Mouse (Mus musculus) brain, embryonic 14.5 days (tissue): ENCODE data around the gene Gad1. TPM values are rescaled to one million over a fixed set of nuclear protein-coding genes. Genes with fewer than 3 reads are reported as not detected.

Experiments used
- DNase-seq: peaks from one replicate; pipeline ENCODE4 v3.0.0-alpha.2; 2011; ENCODE audit warnings: low read depth
- CTCF ChIP-seq: fragments of 200-500 bp; IDR thresholded peaks from 2 replicates; pipeline ENCODE4 v1.5.1; 2012; ENCODE audit warnings: inconsistent platforms, mild to moderate bottlenecking, moderate library complexity, borderline replicate concordance; ENCODE audit not compliant: insufficient read depth, insufficient read length; ENCODE audit errors: extremely low read depth
- POLR2A ChIP-seq: fragments of 200-500 bp; IDR thresholded peaks from 2 replicates; pipeline ENCODE4 v1.6.1; 2012; ENCODE audit warnings: mild to moderate bottlenecking, inconsistent platforms, borderline replicate concordance; ENCODE audit not compliant: poor library complexity, insufficient read depth, insufficient read length, severe bottlenecking; ENCODE audit errors: extremely low read depth
- polyA plus RNA-seq: library from polyadenylated mRNA; depleted of rRNA; stranded (reverse); fragments of >200 nt; gene quantifications from 2 replicates; pipeline ENCODE4 v1.2.3, GENCODE M21; 2012; rRNA removed

Gene Gad1
- polyA plus RNA-seq: 140 and 158 TPM in 2 replicates

- TF ChIP-seq CTCF (no peak), POLR2A (no peak)
- no peak for DNase-seq
Observed at GRCm38 (mm10) chr2:70552772-70553171, at the start of gene Gad1. TSS of gene Gad1 (plus strand) at chr2:70553072.

- no peak for DNase-seq
- no peak for TF ChIP-seq CTCF
- no peak for TF ChIP-seq POLR2A
Observed at GRCm38 (mm10) chr2:70503436-70503835, 49.4 kb upstream of the Gad1 start.

GRCm38 (mm10) chr2:70505229-70505628 is 47.6 kb upstream of the Gad1 start:
- DNase-seq: peak; percentile 50
- TF ChIP-seq POLR2A (no peak), CTCF (no peak)

GRCm38 (mm10) chr2:70505896-70506295 is 47.0 kb upstream of the Gad1 start:
- TF ChIP-seq POLR2A: no peak
- TF ChIP-seq CTCF: no peak
- DNase-seq: peak; percentile 54

GRCm38 (mm10) chr2:70506372-70506771 is 46.5 kb upstream of the Gad1 start:
- no peak for TF ChIP-seq POLR2A

GRCm38 (mm10) chr2:70508496-70508895 is 44.4 kb upstream of the Gad1 start, which contains the start of gene Erich2:
TSS of gene Erich2 (plus strand) at chr2:70508819.
- peak; percentile 59 for DNase-seq

More at GRCm38 (mm10) chr2:70506372-70506771, 46.5 kb upstream of the Gad1 start:
- no peak for DNase-seq

GRCm38 (mm10) chr2:70509021-70509632 is 43.7 kb upstream of the Gad1 start:
- DNase-seq: peak; percentile 91
- TF ChIP-seq CTCF (peak; percentile 55; the same call in 1 of the 2 replicates), POLR2A (no peak)

More at GRCm38 (mm10) chr2:70508496-70508895, 44.4 kb upstream of the Gad1 start, which contains the start of gene Erich2:
- no peak for TF ChIP-seq CTCF
- no peak for TF ChIP-seq POLR2A

GRCm38 (mm10) chr2:70538283-70538682 is 14.6 kb upstream of the Gad1 start:
- peak; percentile 36 for DNase-seq
- peak; percentile 59; the same call in 1 of the 2 replicates for TF ChIP-seq CTCF

GRCm38 (mm10) chr2:70550671-70551070 is 2.2 kb upstream of the Gad1 start:
- DNase-seq: no peak
- TF ChIP-seq CTCF (no peak), POLR2A (no peak)

- DNase-seq: no peak
- TF ChIP-seq POLR2A: no peak
- no peak for TF ChIP-seq CTCF
Observed at GRCm38 (mm10) chr2:70551446-70551845, 1.4 kb upstream of the Gad1 start.

- TF ChIP-seq CTCF: no peak
- no peak for TF ChIP-seq POLR2A
- no peak for DNase-seq
Observed at GRCm38 (mm10) chr2:70552067-70552598, 739 bp upstream of the Gad1 start.

- no peak for DNase-seq
- TF ChIP-seq CTCF: no peak
Observed at GRCm38 (mm10) chr2:70553826-70554225, 954 bp downstream of the Gad1 start.
